Mouse (Mus musculus): ENCODE results near the gene Ldhal6b.

Gene Ldhal6b

DNA sequence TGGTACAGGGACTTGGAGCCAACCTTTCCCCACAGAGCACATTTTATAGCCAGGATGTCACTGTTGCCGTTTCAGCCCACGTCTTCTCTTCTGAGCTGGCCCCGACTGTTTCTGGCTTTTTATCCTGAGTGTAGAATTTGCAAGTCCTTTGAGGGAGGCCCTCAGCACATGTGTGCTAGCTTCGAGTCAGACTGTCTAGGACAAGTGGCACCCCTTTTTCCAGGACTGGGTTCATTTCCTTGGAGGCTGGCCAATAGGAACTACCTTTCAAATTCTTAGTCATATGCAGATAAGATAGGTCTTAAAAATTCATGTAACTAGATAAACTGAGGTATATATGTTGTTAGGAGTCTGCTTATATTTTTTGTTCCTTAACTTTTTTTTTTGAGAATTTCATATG is 8.2 kb downstream of the Ldhal6b start:
- no peak for DNase-seq (ENCODE audit: low read depth)

- no peak for DNase-seq (ENCODE audit: low read depth)
These were observed 11.5 kb downstream of the Ldhal6b start for GRCm38 (mm10) chr17:5407030-5407429.

GRCm38 (mm10) chr17:5406566-5406965 is 12.0 kb downstream of the Ldhal6b start:
- no peak for DNase-seq (ENCODE audit: low read depth)

DNA sequence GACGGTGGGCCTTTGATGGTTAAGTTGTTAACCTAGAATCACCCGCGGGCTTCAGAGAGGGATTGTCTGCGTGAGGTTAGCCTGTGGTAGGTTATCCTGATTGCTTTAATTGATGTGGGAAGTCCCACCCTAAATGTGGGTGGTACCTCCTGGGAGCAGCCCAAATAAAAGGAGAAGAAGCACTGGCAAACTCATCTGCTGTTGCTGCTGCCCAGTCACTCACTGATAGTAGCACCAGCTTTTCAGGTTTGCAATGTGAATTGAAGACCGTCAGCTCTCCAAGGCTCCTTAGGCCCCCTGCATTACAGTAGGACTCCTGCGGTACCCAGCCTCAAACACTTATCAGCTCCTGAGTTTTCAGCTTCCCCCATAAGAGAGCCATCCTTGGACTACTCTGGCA is 14.7 kb downstream of the Ldhal6b start:
- DNase-seq (ENCODE audit: low read depth), result no peak

DNA sequence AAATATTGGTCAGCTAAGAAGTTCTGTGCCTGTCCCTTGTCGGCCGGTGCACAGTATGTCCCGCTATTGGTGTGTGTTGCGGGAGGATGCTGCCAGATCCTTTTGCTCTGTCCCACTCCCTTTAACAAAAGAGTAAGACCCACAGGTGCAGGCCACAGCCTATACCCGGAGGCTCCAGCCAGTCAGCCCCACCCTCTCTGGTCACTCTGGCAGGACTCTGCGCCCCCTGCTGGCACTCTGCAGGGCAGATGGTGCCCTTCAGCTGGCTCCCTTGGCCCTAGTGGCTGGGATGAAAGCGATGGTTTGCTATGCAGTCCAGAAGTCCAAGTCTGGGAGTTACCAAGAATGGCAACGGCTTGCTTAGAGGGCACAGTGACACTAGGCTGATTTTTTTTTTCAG is 15.9 kb downstream of the Ldhal6b start:
- peak; percentile 57 for DNase-seq (ENCODE audit: low read depth)

- peak; percentile 59 for DNase-seq (ENCODE audit: low read depth)
These were observed 16.5 kb downstream of the Ldhal6b start for GRCm38 (mm10) chr17:5402069-5402468.

- DNase-seq (ENCODE audit: low read depth), result no peak
These were observed 17.3 kb downstream of the Ldhal6b start for GRCm38 (mm10) chr17:5401288-5401687.

- DNase-seq (ENCODE audit: low read depth), result no peak
These were observed 18.0 kb downstream of the Ldhal6b start for GRCm38 (mm10) chr17:5400435-5401090.

GRCm38 (mm10) chr17:5397148-5398007 is 21.2 kb downstream of the Ldhal6b start:
- peak; percentile 55 for DNase-seq (ENCODE audit: low read depth)

DNA sequence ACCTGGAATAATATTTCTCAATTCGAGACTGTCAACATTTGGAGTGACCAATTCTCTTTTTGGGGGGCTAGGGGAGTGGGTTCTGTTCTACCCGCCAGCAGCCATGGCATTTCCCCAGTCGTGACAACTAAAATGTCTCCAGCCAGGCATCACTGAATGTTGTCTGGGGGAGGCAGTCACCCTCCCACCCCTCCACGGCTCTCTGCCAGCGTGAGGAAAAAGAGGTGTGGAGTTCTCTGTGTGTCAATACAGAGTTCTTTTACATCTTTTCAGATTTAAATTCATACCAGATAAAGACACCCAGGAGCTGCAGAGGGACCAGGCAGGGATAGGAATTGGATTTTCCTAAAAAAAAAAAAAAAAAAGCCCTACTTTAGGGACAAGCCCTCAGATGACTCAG is 22.4 kb downstream of the Ldhal6b start:
- DNase-seq (ENCODE audit: low read depth), result no peak

- DNase-seq (ENCODE audit: low read depth), result no peak
These were observed 22.9 kb downstream of the Ldhal6b start for GRCm38 (mm10) chr17:5395454-5396205.

- no peak for DNase-seq (ENCODE audit: low read depth)
These were observed 27.9 kb downstream of the Ldhal6b start for GRCm38 (mm10) chr17:5390682-5391081.

- no peak for DNase-seq (ENCODE audit: low read depth)
These were observed 30.2 kb downstream of the Ldhal6b start for GRCm38 (mm10) chr17:5388351-5388750.

DNA sequence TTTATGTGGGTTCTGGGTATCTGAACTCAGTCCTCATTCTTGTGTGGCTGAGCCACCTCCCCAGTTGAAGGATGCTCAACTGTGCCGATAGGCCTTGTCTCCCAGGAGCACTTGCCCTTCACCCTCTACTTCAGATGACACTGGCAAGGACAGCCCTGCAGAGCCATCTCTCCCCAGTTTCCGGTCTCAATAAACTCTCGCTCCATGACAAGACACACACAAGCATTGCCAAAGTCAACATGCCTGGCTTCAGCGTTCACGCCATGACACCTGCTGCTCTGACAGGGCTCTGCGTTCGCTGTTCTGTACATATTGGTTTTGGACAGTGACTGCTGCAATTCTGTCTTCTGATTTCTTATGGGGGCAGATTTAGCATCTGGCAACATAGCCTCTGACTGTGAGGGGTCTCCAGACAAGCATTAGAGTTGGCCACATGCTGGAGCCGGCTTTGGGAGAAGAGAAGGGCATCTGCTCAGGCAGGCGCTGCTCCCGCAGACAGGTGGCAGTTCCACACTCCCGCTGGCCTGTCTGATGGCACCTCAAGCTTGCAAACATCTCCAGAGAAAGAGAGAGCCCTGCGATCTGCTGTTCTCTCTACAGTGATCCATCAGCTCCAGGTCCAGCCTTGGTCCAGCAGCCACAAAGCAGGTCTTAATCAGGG is 31.6 kb downstream of the Ldhal6b start:
- DNase-seq (ENCODE audit: low read depth), result no peak

- no peak for DNase-seq (ENCODE audit: low read depth)
These were observed 32.9 kb downstream of the Ldhal6b start for GRCm38 (mm10) chr17:5385694-5386093.

DNA sequence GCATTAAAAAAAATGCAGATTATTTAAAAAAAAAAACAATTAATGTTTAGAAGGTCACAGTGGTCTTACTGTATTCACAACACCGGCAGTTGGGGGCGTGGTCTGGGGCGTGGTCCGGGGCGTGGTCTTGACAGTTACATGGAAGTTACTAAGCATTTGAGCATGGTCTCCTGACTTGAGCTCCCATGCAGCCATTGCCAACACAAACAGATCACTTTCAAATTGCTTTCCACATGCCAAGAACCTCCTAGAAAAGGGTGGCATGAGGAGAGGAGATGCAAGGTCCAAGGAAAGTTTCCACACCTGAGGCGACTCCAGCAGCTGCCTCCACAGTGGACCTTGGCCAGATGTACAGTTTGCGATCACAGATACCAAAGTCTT is 40.6 kb downstream of the Ldhal6b start:
- peak; percentile 46 for DNase-seq (ENCODE audit: low read depth)

DNA sequence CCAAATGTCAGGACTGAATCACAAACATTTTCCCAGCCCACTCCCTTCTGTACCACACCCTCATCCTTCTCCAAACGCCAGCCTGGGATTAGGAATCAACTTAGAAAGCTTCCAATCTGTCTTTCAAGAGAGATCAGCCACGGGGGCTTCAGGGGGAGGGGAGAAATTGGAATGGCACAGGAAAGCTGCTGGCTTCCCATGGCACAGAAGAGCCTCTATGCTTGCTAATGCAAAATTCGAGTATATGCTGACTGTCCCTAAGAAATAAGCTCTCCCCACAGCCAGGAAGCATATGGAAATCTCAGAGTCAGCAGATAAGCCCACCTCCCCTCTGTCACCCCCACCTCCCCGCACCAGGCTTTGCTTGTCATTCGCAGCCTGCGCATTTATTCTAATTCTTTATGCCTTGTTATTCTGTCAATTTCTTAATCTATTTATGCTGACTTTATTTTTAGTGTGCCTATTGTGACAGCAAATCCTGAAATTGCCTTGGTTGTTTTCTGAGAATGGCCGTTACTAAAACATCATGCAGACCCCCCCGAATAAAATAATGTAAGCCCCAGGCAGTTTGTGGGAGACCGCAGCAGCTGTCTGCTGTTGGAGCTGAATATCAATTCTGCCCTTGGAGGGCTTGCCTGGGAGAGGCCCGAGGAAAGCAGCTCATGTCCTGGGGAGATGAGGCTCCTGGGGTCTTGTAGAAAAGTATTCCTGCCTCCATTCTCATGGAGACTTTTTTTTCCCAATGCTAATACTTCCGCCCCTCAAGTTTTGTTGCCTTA is 41.2 kb downstream of the Ldhal6b start:
- DNase-seq (ENCODE audit: low read depth), result no peak

DNA sequence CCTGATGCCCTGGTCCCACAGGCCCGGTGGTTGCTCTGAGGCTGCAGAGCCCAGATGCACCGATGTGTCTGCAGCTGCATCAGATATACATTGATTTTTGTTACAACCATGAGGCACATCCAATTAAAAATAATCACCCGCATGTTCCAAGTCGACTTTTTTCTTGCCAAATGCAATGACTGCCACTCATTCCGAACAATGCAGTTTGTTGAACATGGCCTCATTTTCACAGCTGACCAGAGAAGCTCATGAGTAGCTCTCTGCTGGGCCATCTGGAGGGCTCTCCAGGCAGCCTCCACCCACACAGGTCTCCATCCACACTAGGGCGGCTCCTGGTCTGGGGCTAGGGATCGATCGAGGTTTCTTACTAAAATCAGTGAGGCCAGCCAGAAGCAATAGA is 45.6 kb downstream of the Ldhal6b start:
- DNase-seq (ENCODE audit: low read depth), result no peak

- no peak for DNase-seq (ENCODE audit: low read depth)
These were observed 47.0 kb downstream of the Ldhal6b start for GRCm38 (mm10) chr17:5371521-5371920.

DNA sequence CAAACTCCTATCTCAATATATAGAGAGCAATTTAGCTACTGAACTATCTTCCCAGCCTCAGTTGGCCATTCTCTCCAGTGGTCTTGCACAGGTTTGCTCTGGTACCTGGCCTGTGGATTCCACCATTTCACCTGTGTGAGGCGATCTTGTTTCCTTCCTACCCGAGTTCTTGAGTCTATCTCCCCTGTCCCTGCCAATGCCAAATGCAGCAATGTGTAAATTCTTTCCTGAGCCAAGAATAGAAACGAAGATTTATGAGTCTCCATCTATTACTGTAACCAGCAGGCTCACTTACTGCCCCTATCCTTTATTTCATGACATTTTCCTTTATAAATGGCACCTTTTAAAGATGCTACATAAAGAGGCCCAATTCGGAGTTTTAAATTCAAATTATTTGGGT is 47.5 kb downstream of the Ldhal6b start:
- DNase-seq (ENCODE audit: low read depth), result no peak
